Mouse (Mus musculus) left cerebral cortex, postnatal 25 days (tissue): ENCODE data around the gene Ccz1. TPM values are rescaled to one million over a fixed set of nuclear protein-coding genes. Genes with fewer than 3 reads are reported as not detected.
"Not testable (repeated sequence)": the region's sequence is repeated elsewhere in the genome, so short reads cannot be mapped to it uniquely, and the experiment has no call there.

ENCODE experiments used
- DNase-seq, 2 experiments: peaks; one replicate each; pipeline ENCODE4 v3.0.0; 2022; ENCODE audit warnings: low spot score in 2 of 2, mixed read lengths in 1 of 2
- intact Hi-C: fragments of 180-260 bp; cut with DNase I; formaldehyde crosslinking; loops from one replicate; pipeline ENCODE4 v1.15.1; 2025
- total RNA-seq, 2 experiments: library from RNA; stranded (reverse); gene quantifications; 2 replicates each; pipeline ENCODE4 v1.2.3; 2021

Ccz1 gene
- total RNA-seq, result 10 to 100 TPM; 38.7 to 42.6 TPM

- intact Hi-C loops, result no loop called here
- peak; percentile 75 to 76 for DNase-seq
Measured at GRCm38 (mm10) chr5:144014551-144015311, at the start of gene Ccz1. TSS of gene Ccz1 (minus strand) at chr5:144014877.

- DNase-seq, result peak in 1 of 2 experiments; percentile 52
- intact Hi-C loops, result no loop called here
Measured at GRCm38 (mm10) chr5:144064093-144064492, 49.4 kb upstream of the Ccz1 start.

GRCm38 (mm10) chr5:144054340-144054739 lies 39.7 kb upstream of the Ccz1 start:
- no peak for DNase-seq
- intact Hi-C loops, result no loop called here

DNA sequence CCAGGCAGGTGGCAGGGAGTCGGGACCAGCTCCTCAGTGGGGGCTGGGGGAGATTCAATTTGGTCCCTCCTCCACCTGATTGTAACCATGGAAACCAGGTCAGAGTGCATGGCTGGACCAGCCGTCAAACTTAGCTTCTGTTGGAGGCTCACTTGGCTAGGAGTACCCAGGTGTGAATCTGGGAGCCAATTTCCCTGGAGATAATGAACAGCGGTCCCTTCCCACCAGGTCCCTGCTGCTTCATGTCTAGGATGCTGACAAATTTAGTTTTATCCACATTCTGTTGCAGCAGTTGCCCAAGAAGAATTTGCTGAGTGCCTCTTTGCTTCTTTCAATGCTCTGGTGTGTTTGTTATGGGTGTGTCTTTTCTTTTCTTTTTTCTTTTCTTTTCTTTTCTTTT lies 38.8 kb upstream of the Ccz1 start:
- peak in 1 of 2 experiments; percentile 40 for DNase-seq
- intact Hi-C loops, result loop anchor here (1.0 kb wide), 1 partner anchor 29 kb away; no protein-coding TSS in a partner anchor

DNA sequence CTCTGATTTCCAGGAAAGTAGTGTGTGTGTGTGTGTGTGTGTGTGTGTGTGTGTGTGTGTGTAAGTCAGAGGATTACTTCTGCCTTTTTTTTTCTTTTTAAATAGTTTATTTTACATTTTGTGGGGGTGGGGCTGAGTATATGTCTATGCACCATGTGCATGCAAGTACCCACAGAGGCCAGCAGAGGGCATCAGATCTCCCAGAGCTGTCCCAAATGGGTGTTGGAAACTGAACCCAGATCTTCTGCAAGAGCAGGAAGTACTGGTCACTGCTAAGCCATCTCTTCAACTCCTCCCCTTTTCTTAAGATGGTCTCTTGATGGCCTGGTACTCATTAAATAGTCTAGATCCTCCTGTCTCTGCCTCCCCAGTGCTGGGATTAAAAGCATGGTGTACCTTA lies 36.6 kb upstream of the Ccz1 start:
- intact Hi-C loops, result no loop called here
- no peak for DNase-seq

- intact Hi-C loops, result loop anchor here (1.0 to 2.0 kb wide), 2 partner anchors 27 to 107 kb away; no protein-coding TSS in a partner anchor
- DNase-seq, result peak in 1 of 2 experiments; percentile 78
Measured at GRCm38 (mm10) chr5:144049881-144050280, 35.2 kb upstream of the Ccz1 start.

- DNase-seq, result peak; percentile 59 to 79
- intact Hi-C loops, result no loop called here
Measured at GRCm38 (mm10) chr5:144047324-144047723, 32.6 kb upstream of the Ccz1 start.

GRCm38 (mm10) chr5:144043166-144043565 lies 28.5 kb upstream of the Ccz1 start:
- peak in 1 of 2 experiments; percentile 70 for DNase-seq
- intact Hi-C loops, result no loop called here

- DNase-seq, result peak; percentile 70 to 78
- intact Hi-C loops, result loop anchor here (1.0 kb wide), 1 partner anchor 113 kb away; no protein-coding TSS in a partner anchor
Measured at GRCm38 (mm10) chr5:144040720-144041364, 26.2 kb upstream of the Ccz1 start.

DNA sequence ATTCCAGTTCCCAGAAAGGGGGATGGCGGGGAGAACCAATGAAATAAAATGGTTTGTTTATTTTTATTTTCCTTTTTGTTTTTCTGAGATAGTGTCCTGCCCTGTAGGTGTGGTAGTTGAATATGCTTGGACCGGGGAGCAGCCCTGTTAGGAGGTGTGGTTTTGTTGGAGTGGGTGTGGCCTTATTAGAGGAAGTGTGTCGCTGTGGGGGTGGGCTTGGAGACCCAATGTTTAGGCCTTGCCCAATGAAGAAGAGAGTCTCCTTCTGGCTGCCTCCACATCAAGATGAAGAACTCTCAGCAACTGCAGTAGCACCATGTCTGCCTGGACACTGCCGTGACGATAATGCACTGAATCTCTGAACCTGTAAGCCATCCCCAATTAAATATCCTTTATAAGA lies 25.2 kb upstream of the Ccz1 start:
- DNase-seq, result no peak

DNA sequence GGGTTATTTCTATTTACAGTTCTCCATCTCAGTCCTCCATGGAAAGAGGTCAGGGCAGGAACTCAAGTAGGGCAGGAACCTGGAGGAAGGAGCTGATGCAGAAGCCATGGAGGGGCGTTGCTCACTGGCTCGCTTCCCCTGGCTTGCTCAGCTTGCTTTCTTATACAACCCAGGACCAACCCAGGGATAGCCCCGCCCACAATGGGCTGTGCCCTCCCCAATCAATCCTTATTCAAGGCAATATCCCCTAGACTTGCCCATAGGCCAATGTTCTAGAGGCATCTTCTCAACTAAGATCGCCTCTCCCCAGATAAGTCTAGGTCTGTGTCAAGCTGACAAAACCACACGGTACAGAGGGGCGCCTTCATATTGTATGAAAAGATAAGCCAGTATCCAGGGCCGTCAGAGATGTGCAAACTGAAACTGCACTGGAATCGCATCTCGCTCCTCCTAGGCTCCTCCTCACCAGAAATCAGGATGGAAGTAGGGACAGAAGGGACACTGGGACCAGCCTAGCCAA lies 24.5 kb upstream of the Ccz1 start:
- DNase-seq, result no peak
- intact Hi-C loops, result no loop called here

More for the DNA sequence above, 25.2 kb upstream of the Ccz1 start:
- intact Hi-C loops, result loop anchor here (1.0 kb wide), 1 partner anchor 114 kb away; no protein-coding TSS in a partner anchor

- intact Hi-C loops, result no loop called here
- DNase-seq, result peak in 1 of 2 experiments; percentile 70
Measured at GRCm38 (mm10) chr5:144036952-144037351, 22.3 kb upstream of the Ccz1 start.

DNA sequence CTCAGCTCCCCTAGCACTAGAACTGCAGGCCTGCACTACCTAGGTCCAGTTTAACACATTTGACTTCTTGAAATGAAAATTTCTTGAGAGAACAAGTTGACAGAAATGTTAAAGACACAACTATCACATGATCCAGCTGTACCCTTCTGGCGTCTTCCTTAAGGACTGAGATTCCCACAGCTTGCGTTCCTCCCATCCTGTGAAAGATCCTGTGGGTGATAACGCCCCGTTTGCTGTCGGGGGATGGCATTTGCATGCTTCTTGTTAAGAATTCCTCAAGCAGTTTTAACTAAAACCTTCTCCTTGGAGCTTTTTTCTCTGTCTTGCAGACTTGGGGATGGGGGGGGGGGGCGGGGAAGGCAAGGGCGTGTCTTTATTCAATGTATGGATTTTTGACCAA lies 19.9 kb upstream of the Ccz1 start:
- intact Hi-C loops, result no loop called here
- DNase-seq, result peak in 1 of 2 experiments; percentile 85

DNA sequence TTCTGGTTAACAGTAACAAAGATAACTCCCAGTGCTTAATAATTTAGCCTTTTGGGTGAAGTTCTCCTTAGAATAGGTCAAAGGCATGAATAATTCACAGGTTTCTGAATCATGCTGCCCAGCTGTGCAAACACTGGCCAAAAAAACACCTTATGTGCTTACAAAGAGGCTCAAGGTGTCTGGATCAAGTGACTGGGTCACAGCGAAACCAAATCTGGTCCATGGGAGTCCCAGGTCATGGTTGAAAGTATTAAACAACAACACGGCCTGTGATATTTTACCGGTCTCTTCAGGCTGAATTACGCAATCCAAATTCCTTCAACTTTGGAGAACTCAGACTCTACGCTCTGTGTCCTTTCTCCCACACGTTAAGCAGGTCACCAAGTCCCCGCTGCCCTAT lies 17.8 kb upstream of the Ccz1 start:
- DNase-seq, result no peak
- intact Hi-C loops, result no loop called here

GRCm38 (mm10) chr5:144026620-144027263 lies 12.1 kb upstream of the Ccz1 start, which contains the start of gene Ocm:
TSS of gene Ocm (minus strand) at chr5:144026670.
- no peak for DNase-seq
- intact Hi-C loops, result no loop called here

DNA sequence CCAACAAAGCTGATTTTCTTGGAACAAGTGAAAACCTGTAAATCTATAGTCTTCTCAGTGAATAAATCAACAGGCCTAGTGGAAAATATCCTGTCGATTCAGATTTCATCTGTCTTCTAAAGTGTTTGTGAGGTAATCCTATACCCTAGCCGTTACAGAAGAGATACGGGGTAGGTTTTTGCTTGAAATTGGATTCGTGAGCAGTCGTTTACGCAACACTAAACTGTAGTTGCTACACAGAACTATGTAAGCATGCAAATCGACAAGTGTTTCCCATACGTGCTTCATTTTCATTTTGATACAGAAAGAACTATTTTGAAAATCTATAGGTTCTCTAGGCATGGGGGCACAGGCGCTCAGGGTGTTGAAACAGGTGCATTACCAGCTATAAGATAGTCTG lies 1.2 kb upstream of the Ccz1 start:
- intact Hi-C loops, result no loop called here
- no peak for DNase-seq

DNA sequence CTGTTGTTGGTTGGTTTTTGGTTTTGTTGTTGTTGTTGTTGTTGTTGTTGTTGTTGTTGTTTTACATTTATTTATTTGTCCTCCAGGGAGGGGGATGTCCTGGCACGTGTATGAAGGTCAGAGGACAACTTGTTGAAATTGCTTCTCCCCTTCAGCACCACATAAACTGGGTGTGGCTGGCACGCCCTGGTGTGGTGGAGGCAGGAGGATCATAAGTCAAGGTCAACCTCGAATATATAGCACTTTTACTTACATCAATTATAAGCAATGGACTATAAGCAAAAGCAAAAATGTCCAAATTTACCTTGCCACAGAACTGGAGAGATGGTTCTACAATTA lies 604 bp upstream of the Ccz1 start:
- intact Hi-C loops, result no loop called here
- no peak for DNase-seq

DNA sequence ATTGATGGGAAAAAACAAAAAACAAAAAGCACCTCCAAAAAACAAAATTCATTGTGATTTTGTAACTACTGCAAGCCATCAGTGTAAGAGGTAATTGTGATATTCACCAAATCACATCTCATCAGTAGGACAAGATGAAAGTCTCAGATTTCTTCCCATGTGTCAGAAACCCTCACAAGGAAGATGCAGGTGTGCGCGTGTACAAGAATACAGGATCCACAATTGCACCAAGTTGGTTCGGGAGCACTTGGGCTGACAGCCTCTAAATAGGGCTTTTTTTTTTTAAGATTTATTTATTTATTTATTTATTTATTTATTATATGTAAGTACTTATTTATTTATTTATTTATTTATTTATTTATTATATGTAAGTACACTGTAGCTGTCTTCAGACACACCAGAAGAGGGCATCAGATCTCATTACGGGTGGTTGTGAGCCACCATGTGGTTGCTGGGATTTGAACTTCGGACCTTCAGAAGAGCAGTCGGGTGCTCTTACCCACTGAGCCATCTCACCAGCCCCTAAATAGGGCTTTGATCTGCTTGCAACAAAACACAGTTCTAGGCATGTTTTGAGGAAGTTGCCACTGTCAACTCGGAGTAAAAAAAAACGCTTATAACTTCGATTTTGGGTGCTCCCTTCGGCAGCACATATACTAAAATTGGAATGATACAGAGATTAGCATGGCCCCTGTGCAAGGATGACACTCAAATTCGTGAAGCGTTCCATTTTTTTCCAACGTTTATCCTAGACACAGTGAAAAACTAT lies 1.1 kb downstream of the Ccz1 start:
- DNase-seq, intact Hi-C loops: not testable (repeated sequence)

- intact Hi-C loops, result no loop called here
- no peak for DNase-seq
Measured at GRCm38 (mm10) chr5:144002461-144003192, 12.1 kb downstream of the Ccz1 start.
